Mouse (Mus musculus) ovary, postnatal 10 days (tissue): Measurements from ENCODE around the gene Casp3.

Experiments used
- DNase-seq: peaks from one replicate; pipeline ENCODE4 v3.0.0; 2022; ENCODE audit warnings: low spot score

The Casp3 gene

DNA sequence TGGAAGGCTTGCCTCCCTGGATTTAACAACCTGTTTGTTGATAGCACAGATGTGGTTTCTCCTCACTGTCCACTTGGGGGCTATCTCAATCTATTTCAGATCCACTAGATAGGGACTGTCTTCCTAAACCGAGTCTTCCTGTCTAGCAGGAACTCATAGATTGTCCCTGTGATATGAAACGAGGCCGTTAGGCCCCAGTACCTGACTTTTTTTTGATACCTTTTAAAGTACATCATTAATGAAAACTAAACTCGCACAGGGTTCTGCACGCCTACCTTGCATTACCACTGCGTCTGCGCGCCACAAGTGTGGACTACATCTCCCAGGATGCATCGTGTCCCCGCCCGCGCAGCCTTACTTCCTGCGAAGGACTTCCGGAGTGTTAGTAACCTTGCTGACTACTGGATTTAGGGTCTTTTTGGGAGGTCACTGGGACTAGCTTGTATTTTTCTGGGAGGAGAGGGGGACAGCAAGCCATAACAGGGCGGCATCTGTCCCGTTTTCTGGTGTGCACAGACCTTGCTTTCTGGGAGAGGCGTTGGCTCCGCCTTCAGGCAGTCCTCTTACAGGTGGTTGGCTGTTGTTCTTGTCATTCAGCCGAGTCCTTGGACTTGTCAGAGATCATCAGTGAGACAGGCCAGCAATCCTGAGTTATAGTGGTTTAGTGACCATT is 69.7 kb downstream of the Casp3 start:
- peak; percentile 72 for DNase-seq
